Mouse (Mus musculus): Measurements from ENCODE around the gene Gm44511. TPM values are rescaled to one million over a fixed set of nuclear protein-coding genes. Genes with fewer than 3 reads are reported as not detected.
A peak's percentile ranks its signal among the peaks of the same experiment; 100 is the strongest.
"Not testable (repeated sequence)": the region's sequence is repeated elsewhere in the genome, so short reads cannot be mapped to it uniquely, and the experiment has no call there.

The Gm44511 gene
- polyA plus RNA-seq, 1 experiment from 2014 or later, result not detected

DNA sequence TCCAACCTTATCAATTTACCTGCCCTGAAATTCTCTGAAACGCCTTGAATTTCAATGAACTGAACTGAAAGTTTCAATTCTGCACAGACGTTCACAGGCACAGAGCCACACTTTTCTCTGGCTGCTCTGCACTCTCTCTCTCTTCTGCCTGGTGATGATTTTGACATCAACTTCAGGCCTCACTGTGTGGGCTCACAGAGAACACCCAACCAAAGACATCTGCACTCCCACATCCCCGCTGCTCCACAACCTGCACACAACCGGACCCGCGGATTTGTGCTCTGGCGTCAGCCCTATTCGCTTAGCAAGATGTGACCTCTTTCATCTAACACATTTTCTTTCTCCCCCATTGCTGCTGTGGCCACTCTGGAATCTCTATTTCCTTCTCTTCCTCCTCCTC is 18.0 kb upstream of the Gm44511 start:
- Histone ChIP-seq H3K4me3 (replicated peaks; ENCODE audit: low read depth, low read length) (peak overlapping the region; percentile 68), H3K27ac (replicated peaks; ENCODE audit: low read depth, low read length) (no peak overlapping the region), H3K9me3 (ENCODE audit: control insufficient read depth, low read length) (no peaks in the 10 kb centered on the region), H3K4me1 (ENCODE audit: control insufficient read depth, insufficient read depth, low read length) (peaks cover 13% of the 10 kb centered on the region; the same call in 1 of the 2 replicates), H3K9ac (replicated peaks; ENCODE audit: low read length) (peak overlapping the region; percentile 65; the same call in 1 of the 2 replicates), H3K27me3 (ENCODE audit: control insufficient read depth, insufficient read depth, low read length) (no peaks in the 10 kb centered on the region), H3K4me2 (ENCODE audit: low read length) (peak overlapping the region; percentile 69), H3K36me3 (ENCODE audit: control insufficient read depth, insufficient read depth, low read length) (no peaks in the 10 kb centered on the region)
- DNase-seq (no peak), ATAC-seq (ENCODE audit: low FRiP score, low TSS enrichment) (no peak)
- 27% methylated on average over 8 of the region's 8 CpGs for WGBS

DNA sequence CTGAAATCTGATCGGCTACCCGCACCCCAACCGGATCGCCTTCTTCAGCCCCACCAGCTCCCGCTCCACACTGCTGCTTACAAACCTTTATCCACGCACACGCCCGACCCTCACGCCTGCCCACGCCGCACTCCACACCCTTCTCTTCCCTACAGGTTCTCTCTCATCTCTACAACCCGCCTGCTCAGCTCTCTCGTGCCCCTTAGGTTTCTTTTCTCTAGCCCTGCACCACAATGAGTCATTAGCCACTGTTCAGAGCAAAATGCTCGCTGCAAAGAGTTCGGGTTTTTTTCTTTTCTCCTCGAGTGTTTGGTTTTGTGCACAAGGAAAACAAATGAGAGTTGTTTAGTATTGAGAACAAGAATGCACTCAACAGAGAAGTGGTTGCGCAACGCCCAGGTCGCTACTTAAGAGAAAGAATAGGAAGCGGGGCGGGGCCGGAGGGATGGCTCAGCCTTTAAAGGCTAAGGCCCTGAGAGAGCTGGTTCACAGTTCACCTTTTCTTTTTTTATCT is 17.4 kb upstream of the Gm44511 start:
- H3K27me3 ChIP-seq (ENCODE audit: control insufficient read depth, insufficient read depth, low read length), result no peaks in the 10 kb centered on the region
- peak overlapping the region; percentile 89 for H3K27ac ChIP-seq (replicated peaks; ENCODE audit: low read depth, low read length)
- DNase-seq (peak; percentile 78), ATAC-seq (ENCODE audit: low FRiP score, low TSS enrichment) (peak; percentile 43)
- peak overlapping the region; percentile 65 for H3K9ac ChIP-seq (replicated peaks; ENCODE audit: low read length)
- H3K36me3 ChIP-seq (ENCODE audit: control insufficient read depth, insufficient read depth, low read length), result no peaks in the 10 kb centered on the region
- H3K9me3 ChIP-seq (ENCODE audit: control insufficient read depth, low read length), result no peaks in the 10 kb centered on the region
- H3K4me3 ChIP-seq (replicated peaks; ENCODE audit: low read depth, low read length), result peak overlapping the region; percentile 68
- under 1% methylated on average over 22 of the region's 22 CpGs for WGBS
- H3K4me1 ChIP-seq (ENCODE audit: control insufficient read depth, insufficient read depth, low read length), result peaks cover 13% of the 10 kb centered on the region; the same call in 1 of the 2 replicates
- H3K4me2 ChIP-seq (ENCODE audit: low read length), result peak overlapping the region; percentile 69

DNA sequence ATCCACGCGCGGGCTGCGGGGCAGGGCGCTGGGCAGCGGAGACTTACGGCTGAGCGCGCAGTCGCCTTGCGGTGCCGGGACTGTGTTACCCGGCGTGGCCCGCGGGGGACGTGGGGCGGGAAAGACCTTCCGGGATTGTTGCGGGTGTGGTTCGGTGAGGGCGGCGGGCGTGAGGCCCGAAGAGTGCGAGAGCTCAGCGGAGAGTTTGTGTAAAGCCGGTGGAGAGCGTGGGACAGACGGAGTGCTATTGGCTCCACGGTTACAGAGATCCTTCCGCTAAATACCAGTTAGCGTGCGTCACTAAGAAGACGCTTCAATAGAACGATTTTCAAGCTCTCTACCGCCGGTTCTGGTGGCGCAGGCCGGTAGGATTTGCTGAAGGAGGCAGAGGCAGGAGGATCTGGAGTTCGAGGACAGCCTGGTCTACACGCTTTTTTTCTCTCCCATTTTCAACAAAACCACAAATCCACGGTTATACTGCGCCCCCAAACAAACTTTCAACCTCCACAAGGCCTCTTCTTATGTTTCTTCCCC is 16.9 kb upstream of the Gm44511 start:
- DNase-seq, result peak; percentile 97
- Histone ChIP-seq H3K9ac (replicated peaks; ENCODE audit: low read length) (peak overlapping the region; percentile 65), H3K4me2 (ENCODE audit: low read length) (peak overlapping the region; percentile 69), H3K27me3 (ENCODE audit: control insufficient read depth, insufficient read depth, low read length) (no peaks in the 10 kb centered on the region), H3K4me3 (replicated peaks; ENCODE audit: low read depth, low read length) (peak overlapping the region; percentile 68), H3K9me3 (ENCODE audit: control insufficient read depth, low read length) (no peaks in the 10 kb centered on the region), H3K4me1 (ENCODE audit: control insufficient read depth, insufficient read depth, low read length) (peaks cover 13% of the 10 kb centered on the region; the same call in 1 of the 2 replicates), H3K27ac (replicated peaks; ENCODE audit: low read depth, low read length) (peak overlapping the region; percentile 89), H3K36me3 (ENCODE audit: control insufficient read depth, insufficient read depth, low read length) (no peaks in the 10 kb centered on the region)
- peak; percentile 83 for ATAC-seq (ENCODE audit: low FRiP score, low TSS enrichment)
- under 1% methylated on average over 44 of the region's 44 CpGs for WGBS

DNA sequence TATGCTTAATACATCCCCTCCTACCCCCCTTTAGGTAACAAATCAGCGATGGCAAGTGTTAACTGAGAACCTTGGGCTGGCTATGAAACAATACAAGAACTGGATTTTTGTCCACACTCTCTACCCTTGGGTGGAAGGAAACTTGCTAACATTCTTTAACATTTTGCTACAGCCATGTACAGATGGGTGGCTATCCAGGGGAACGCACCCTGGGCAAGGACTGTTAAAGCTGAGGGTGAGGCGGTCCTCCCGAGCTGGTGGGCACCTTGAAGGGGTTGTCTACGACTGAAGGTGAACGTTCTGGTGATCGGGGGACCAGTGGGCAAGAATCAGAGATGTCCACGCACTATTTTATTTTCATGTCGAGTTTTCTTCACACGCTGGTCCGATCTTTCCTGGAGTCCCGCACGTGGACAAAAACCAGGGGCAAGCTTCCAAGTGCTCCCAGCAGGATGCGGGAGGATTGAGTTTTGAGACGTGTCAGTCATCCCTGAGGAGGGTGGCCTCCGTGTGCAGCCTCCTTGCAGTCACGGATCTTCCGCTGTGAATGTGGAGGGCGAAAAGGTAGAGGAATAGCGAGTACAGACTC is 16.3 kb upstream of the Gm44511 start:
- Histone ChIP-seq H3K9ac (replicated peaks; ENCODE audit: low read length) (peak overlapping the region; percentile 61), H3K27me3 (ENCODE audit: control insufficient read depth, insufficient read depth, low read length) (no peaks in the 10 kb centered on the region), H3K27ac (replicated peaks; ENCODE audit: low read depth, low read length) (peak overlapping the region; percentile 85), H3K9me3 (ENCODE audit: control insufficient read depth, low read length) (no peaks in the 10 kb centered on the region), H3K4me2 (ENCODE audit: low read length) (peak overlapping the region; percentile 69), H3K4me3 (replicated peaks; ENCODE audit: low read depth, low read length) (peak overlapping the region; percentile 68), H3K4me1 (ENCODE audit: control insufficient read depth, insufficient read depth, low read length) (peaks cover 13% of the 10 kb centered on the region; the same call in 1 of the 2 replicates), H3K36me3 (ENCODE audit: control insufficient read depth, insufficient read depth, low read length) (no peaks in the 10 kb centered on the region)
- DNase-seq, result no peak
- under 1% methylated on average over 20 of the region's 20 CpGs for WGBS
- ATAC-seq (ENCODE audit: low FRiP score, low TSS enrichment), result no peak

DNA sequence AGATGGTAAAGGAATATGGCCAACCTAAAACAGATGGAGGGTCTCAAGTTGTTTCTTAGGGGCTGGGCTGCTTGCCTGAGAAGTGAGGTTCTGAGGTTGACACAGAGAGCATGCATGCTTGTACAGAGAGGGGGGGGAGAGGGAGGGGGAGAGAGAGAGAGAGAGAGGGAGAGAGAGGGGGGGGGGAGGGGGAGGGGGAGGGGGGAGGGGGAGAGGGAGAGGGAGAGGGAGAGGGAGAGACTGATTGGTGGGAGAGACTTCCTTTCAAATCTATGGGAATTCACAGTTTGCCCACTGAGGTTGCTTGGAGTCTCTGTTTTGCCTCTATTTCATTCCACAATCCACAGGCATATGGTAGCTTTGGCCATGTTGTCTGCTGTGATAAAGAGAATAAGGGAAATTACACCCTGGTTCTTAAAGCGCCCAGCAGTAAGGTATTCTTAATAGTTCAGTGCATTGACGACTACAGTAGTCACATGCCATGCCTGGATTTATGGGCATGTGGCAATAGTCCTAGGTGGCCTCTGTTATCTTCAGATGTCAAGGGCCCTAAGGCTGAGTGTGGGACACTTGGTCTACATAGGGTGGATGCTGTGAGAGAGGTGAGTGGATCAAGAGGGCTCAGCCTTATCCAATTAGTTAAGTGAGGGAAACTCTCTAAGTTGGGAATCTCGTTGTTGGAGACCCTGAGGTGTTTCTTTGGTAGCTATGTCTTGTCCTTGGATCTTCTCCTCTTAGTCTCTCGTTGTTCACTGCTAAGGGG is 15.4 kb upstream of the Gm44511 start:
- Histone ChIP-seq H3K9ac (replicated peaks; ENCODE audit: low read length) (no peak overlapping the region; the same call in 1 of the 2 replicates), H3K27ac (replicated peaks; ENCODE audit: low read depth, low read length) (no peak overlapping the region), H3K4me1 (ENCODE audit: control insufficient read depth, insufficient read depth, low read length) (peaks cover 13% of the 10 kb centered on the region; the same call in 1 of the 2 replicates), H3K9me3 (ENCODE audit: control insufficient read depth, low read length) (no peaks in the 10 kb centered on the region), H3K4me3 (replicated peaks; ENCODE audit: low read depth, low read length) (peak overlapping the region; percentile 68), H3K4me2 (ENCODE audit: low read length) (peak overlapping the region; percentile 69), H3K27me3 (ENCODE audit: control insufficient read depth, insufficient read depth, low read length) (no peaks in the 10 kb centered on the region), H3K36me3 (ENCODE audit: control insufficient read depth, insufficient read depth, low read length) (no peaks in the 10 kb centered on the region)
- ATAC-seq (ENCODE audit: low FRiP score, low TSS enrichment) (no peak), DNase-seq (no peak)
- 45% methylated on average over 4 of the region's 4 CpGs for WGBS

DNA sequence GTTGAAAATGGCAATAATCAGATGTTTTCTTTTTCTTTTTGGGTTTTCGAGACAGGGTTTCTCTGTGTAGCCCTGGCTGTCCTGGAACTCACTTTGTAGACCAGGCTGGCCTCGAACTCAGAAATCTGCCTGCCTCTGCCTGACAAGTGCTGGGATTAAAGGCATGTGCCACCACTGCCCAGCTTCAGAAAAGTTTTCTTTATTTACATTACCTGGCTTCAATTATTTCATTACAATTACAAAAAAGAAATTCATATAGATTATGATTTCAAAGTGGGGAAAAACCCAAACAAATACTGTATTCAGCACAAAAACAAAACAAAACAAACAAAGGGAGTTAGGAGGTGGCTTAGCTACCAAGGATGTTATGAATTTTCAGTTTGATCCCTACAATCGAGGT is 14.6 kb upstream of the Gm44511 start:
- H3K9ac ChIP-seq (replicated peaks; ENCODE audit: low read length); H3K27ac ChIP-seq (replicated peaks; ENCODE audit: low read depth, low read length); DNase-seq; H3K4me2 ChIP-seq (ENCODE audit: low read length); H3K9me3 ChIP-seq (ENCODE audit: control insufficient read depth, low read length); ATAC-seq (ENCODE audit: low FRiP score, low TSS enrichment); H3K4me3 ChIP-seq (replicated peaks; ENCODE audit: low read depth, low read length); H3K27me3 ChIP-seq (ENCODE audit: control insufficient read depth, insufficient read depth, low read length); H3K36me3 ChIP-seq (ENCODE audit: control insufficient read depth, insufficient read depth, low read length): not testable (repeated sequence)
- WGBS, result 90% methylated on average over 3 of the region's 3 CpGs
- peaks cover 13% of the 10 kb centered on the region; the same call in 1 of the 2 replicates for H3K4me1 ChIP-seq (ENCODE audit: control insufficient read depth, insufficient read depth, low read length)

DNA sequence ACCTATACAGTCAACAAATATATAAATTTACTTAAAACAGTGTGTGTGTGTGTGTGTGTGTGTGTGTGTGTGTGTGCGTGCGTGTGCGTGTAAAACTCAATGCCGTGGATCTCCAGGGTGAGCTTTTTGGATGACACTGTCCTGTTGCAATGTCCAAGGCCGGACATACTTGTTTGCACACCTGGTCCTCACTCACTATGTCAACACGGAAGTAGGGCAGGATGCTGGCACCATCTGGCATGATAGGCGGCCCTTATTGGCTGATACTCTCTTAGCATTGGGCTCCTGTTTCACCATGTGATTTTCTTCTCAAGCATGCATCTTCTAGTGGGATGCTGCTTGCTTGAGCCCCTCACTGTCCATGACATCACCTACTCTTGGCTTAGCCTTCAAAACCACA is 13.8 kb upstream of the Gm44511 start:
- 64% methylated on average over 7 of the region's 7 CpGs for WGBS
- DNase-seq (no peak), ATAC-seq (ENCODE audit: low FRiP score, low TSS enrichment) (no peak)
- H3K36me3 ChIP-seq (ENCODE audit: control insufficient read depth, insufficient read depth, low read length), result no peaks in the 10 kb centered on the region
- H3K9ac ChIP-seq (replicated peaks; ENCODE audit: low read length), result no peak overlapping the region
- peaks cover 13% of the 10 kb centered on the region; the same call in 1 of the 2 replicates for H3K4me1 ChIP-seq (ENCODE audit: control insufficient read depth, insufficient read depth, low read length)
- H3K27me3 ChIP-seq (ENCODE audit: control insufficient read depth, insufficient read depth, low read length), result no peaks in the 10 kb centered on the region
- H3K27ac ChIP-seq (replicated peaks; ENCODE audit: low read depth, low read length), result no peak overlapping the region
- no peaks in the 10 kb centered on the region for H3K9me3 ChIP-seq (ENCODE audit: control insufficient read depth, low read length)
- peak overlapping the region; percentile 67 for H3K4me2 ChIP-seq (ENCODE audit: low read length)
- peak overlapping the region; percentile 80 for H3K4me3 ChIP-seq (replicated peaks; ENCODE audit: low read depth, low read length)

DNA sequence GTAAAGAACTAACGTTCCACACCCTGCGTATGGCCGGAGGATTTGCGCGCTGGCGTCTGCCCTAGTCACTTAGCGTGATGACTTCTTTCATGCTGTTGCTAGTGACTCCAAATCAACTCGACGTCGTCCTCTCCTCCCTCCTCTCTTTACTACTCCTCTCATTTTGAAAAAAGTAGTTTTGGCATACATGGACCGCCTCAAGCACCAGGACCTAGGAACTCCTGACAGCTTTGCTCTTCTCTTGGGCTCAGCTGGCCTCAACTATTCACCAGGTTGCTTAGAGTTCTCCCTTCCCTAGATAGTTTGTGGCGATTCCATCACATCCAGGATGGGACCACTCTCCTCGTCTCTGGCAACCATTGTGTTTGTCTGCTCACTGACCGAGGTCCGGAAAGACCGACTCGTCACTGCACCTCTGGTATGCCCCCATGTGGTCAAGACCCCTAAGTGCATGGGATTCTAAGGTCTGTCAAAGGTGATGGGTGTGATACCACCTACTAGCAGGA is 13.2 kb upstream of the Gm44511 start:
- Histone ChIP-seq H3K27me3 (ENCODE audit: control insufficient read depth, insufficient read depth, low read length) (no peaks in the 10 kb centered on the region), H3K36me3 (ENCODE audit: control insufficient read depth, insufficient read depth, low read length) (no peaks in the 10 kb centered on the region), H3K27ac (replicated peaks; ENCODE audit: low read depth, low read length) (peak overlapping the region; percentile 67), H3K4me2 (ENCODE audit: low read length) (peak overlapping the region; percentile 67), H3K4me3 (replicated peaks; ENCODE audit: low read depth, low read length) (peak overlapping the region; percentile 80), H3K9me3 (ENCODE audit: control insufficient read depth, low read length) (no peaks in the 10 kb centered on the region), H3K9ac (replicated peaks; ENCODE audit: low read length) (peak overlapping the region; percentile 42; the same call in 1 of the 2 replicates), H3K4me1 (ENCODE audit: control insufficient read depth, insufficient read depth, low read length) (peaks cover 11% of the 10 kb centered on the region; the same call in 1 of the 2 replicates)
- WGBS, result under 1% methylated on average over 17 of the region's 17 CpGs
- ATAC-seq (ENCODE audit: low FRiP score, low TSS enrichment), result peak; percentile 7
- DNase-seq, result peak; percentile 83

Measured in midbrain, embryonic 14.5 days (tissue).